Mouse (Mus musculus) liver, embryonic 14.5 days (tissue): ENCODE measurements around the gene Trmt1. TPM values are rescaled to one million over a fixed set of nuclear protein-coding genes. Genes with fewer than 3 reads are reported as not detected.

Experiments used
- ATAC-seq: fragments of 200-750 bp; cut with Nextera tagmentation; 2 replicates; pipeline ENCODE4 v1.8.0; 2017; ENCODE audit warnings: moderate number of reproducible peaks, mild to moderate bottlenecking, moderate library complexity; ENCODE audit not compliant: insufficient read depth
- DNase-seq, 3 experiments: peaks; one replicate each; pipeline ENCODE4 v3.0.0-alpha.2; 2012 to 2013; ENCODE audit warnings: low read depth in 3 of 3, low spot score in 3 of 3
- H3K27ac ChIP-seq: fragments of 300-500 bp; sonication (generic); 2 replicates; pipeline ENCODE4 v1.5.1; 2014; ENCODE audit warnings: moderate library complexity, mild to moderate bottlenecking, control low read depth, inconsistent platforms
- H3K27me3 ChIP-seq: fragments of 300-500 bp; sonication (generic); 2 replicates; pipeline ENCODE4 v1.6.1; 2014; ENCODE audit warnings: mild to moderate bottlenecking, low read length, moderate library complexity; ENCODE audit not compliant: control insufficient read depth, insufficient read depth
- H3K36me3 ChIP-seq: fragments of 300-500 bp; sonication (generic); replicated peaks from 2 replicates; pipeline ENCODE4 v1.6.1; 2014; ENCODE audit warnings: low read depth; ENCODE audit not compliant: control insufficient read depth, insufficient read depth
- H3K4me1 ChIP-seq, 2 experiments: fragments of 200-500 bp in 1 of 2; fragments of 300-500 bp in 1 of 2; sonication (generic) in 1 of 2; replicated peaks; 2 replicates each; pipeline ENCODE4 v1.6.1; 2012 to 2014; ENCODE audit warnings: antibody characterized with exemption in 1 of 2, inconsistent platforms in 1 of 2, low read length in 1 of 2; ENCODE audit not compliant: control insufficient read depth in 2 of 2, insufficient read depth in 2 of 2
- H3K4me2 ChIP-seq: fragments of 300-500 bp; sonication (generic); 2 replicates; pipeline ENCODE4 v1.6.1; 2014; ENCODE audit warnings: low read depth, mild to moderate bottlenecking, control low read depth, moderate library complexity
- H3K4me3 ChIP-seq, 2 experiments: fragments of 200-500 bp in 1 of 2; fragments of 300-500 bp in 1 of 2; sonication (generic) in 1 of 2; 2 replicates each; pipeline ENCODE4 v1.5.1; 2012 to 2014; ENCODE audit warnings: low read depth in 2 of 2, low read length in 2 of 2, mild to moderate bottlenecking in 2 of 2, control low read depth in 1 of 2, inconsistent platforms in 1 of 2, moderate library complexity in 1 of 2; ENCODE audit not compliant: insufficient read depth in 1 of 2
- H3K9ac ChIP-seq: fragments of 300-500 bp; sonication (generic); replicated peaks from 2 replicates; pipeline ENCODE4 v1.6.1; 2014; ENCODE audit warnings: mild to moderate bottlenecking, control low read depth, moderate library complexity
- H3K9me3 ChIP-seq: fragments of 300-500 bp; sonication (generic); 2 replicates; pipeline ENCODE4 v1.6.1; 2016; ENCODE audit warnings: low read length, mixed read lengths; ENCODE audit not compliant: control insufficient read depth
- CTCF ChIP-seq: IDR thresholded peaks from 2 replicates; pipeline ENCODE4 v1.5.1; 2016; ENCODE audit warnings: antibody characterized with exemption, low read depth, control low read depth
- EP300 ChIP-seq: IDR thresholded peaks from 2 replicates; pipeline ENCODE4 v1.6.1; 2016; ENCODE audit warnings: antibody characterized with exemption, low read depth
- WGBS: fragments of 180-500 bp; shearing (Covaris S2); extraction: QIAGEN DNeasy Blood & Tissue Kit; methylation state at CpG from one replicate; pipeline ENCODE4 v1.1.7; 2014; ENCODE audit not compliant: insufficient replicate concordance; 5-methylcytosine and 5-hydroxymethylcytosine counted together
- polyA plus RNA-seq, 2 experiments: library from polyadenylated mRNA; depleted of rRNA in 1 of 2; stranded (reverse) in 1 of 2; unstranded in 1 of 2; fragments of >200 nt; fragmentation: Nextera tagmentation in 1 of 2; extraction: Ambion mirVana in 1 of 2; gene quantifications; 2 replicates each; pipeline versions ENCODE4 v1.2.1 to v1.2.3; 2012 to 2014

Trmt1 gene
- polyA plus RNA-seq, 2 experiments = 27.4 to 37.5 TPM

GRCm38 (mm10) chr8:84659936-84660818 is 25.9 kb upstream of the Trmt1 start:
- ATAC-seq = no peak
- peaks cover 40 to 48% of the 10 kb centered on the region in 2 experiments for H3K4me1 ChIP-seq
- whole genome bisulfite sequencing = 1% methylated on average over 33 of the region's 33 CpGs

GRCm38 (mm10) chr8:84660819-84661457 is 25.2 kb upstream of the Trmt1 start:
- peaks cover 44 to 52% of the 10 kb centered on the region in 2 experiments for H3K4me1 ChIP-seq
- H3K9me3 ChIP-seq = no peaks in the 10 kb centered on the region
- TF ChIP-seq CTCF (no peak), EP300 (no peak)
- no peaks in the 10 kb centered on the region; the same call in 1 of the 2 replicates for H3K27me3 ChIP-seq
- peak overlapping the region; percentile 98 for H3K27ac ChIP-seq
- H3K4me2 ChIP-seq = peak overlapping the region; percentile 98
- under 1% methylated on average over 20 of the region's 20 CpGs for WGBS
- peak overlapping the region; percentile 81 for H3K9ac ChIP-seq
- peak overlapping the region; percentile 85 to 89 for H3K4me3 ChIP-seq
- no peaks in the 10 kb centered on the region for H3K36me3 ChIP-seq
- DNase-seq (peak in 1 of 3 experiments; percentile 55), ATAC-seq (no peak)

More at GRCm38 (mm10) chr8:84659936-84660818, 25.9 kb upstream of the Trmt1 start:
- Histone ChIP-seq H3K4me3 (peak overlapping the region; percentile 85 to 89), H3K27ac (peak overlapping the region; percentile 98), H3K4me2 (peak overlapping the region; percentile 98), H3K27me3 (peaks cover 3% of the 10 kb centered on the region; the same call in 1 of the 2 replicates), H3K36me3 (no peaks in the 10 kb centered on the region), H3K9me3 (no peaks in the 10 kb centered on the region), H3K9ac (peak overlapping the region; percentile 81)
- no peak for TF ChIP-seq CTCF
- TF ChIP-seq EP300 = no peak
- peak in 1 of 3 experiments; percentile 60 for DNase-seq

GRCm38 (mm10) chr8:84661458-84661871 is 24.6 kb upstream of the Trmt1 start:
- Histone ChIP-seq H3K9me3 (no peaks in the 10 kb centered on the region), H3K4me1 (peaks cover 42 to 50% of the 10 kb centered on the region in 2 experiments), H3K36me3 (no peaks in the 10 kb centered on the region), H3K4me2 (peak overlapping the region; percentile 98), H3K27ac (peak overlapping the region; percentile 98), H3K9ac (peak overlapping the region; percentile 81), H3K27me3 (no peaks in the 10 kb centered on the region), H3K4me3 (peak overlapping the region; percentile 85 to 89)
- DNase-seq (peak; percentile 66 to 81 (median 70)), ATAC-seq (peak; percentile 53)
- under 1% methylated on average over 24 of the region's 24 CpGs for WGBS
- TF ChIP-seq CTCF = peak; percentile 22; the same call in 1 of the 2 replicates
- no peak for TF ChIP-seq EP300

- peaks cover 36 to 47% of the 10 kb centered on the region in 2 experiments for H3K4me1 ChIP-seq
- under 1% methylated on average over 61 of the region's 61 CpGs for WGBS
- peak overlapping the region; percentile 81 for H3K9ac ChIP-seq
- peak overlapping the region; percentile 98 for H3K4me2 ChIP-seq
- H3K4me3 ChIP-seq = peak overlapping the region; percentile 85 to 89
- ATAC-seq (no peak), DNase-seq (no peak)
- H3K36me3 ChIP-seq = no peaks in the 10 kb centered on the region
- H3K27ac ChIP-seq = peak overlapping the region; percentile 98
- no peak for TF ChIP-seq EP300
- no peaks in the 10 kb centered on the region for H3K27me3 ChIP-seq
- no peaks in the 10 kb centered on the region for H3K9me3 ChIP-seq
Measured at GRCm38 (mm10) chr8:84661961-84662571, 24.0 kb upstream of the Trmt1 start.
